Mouse (Mus musculus) heart, embryonic 11.5 days (tissue): ENCODE results near the gene Lad1. TPM values are rescaled to one million over a fixed set of nuclear protein-coding genes. Genes with fewer than 3 reads are reported as not detected.
A peak's percentile ranks its signal among the peaks of the same experiment; 100 is the strongest.

Experiments
- ATAC-seq: fragments of 200-750 bp; cut with Nextera tagmentation; replicated peaks from 2 replicates; pipeline ENCODE4 v1.8.0; 2017; ENCODE audit warnings: moderate library complexity; ENCODE audit not compliant: insufficient number of reproducible peaks, low FRiP score, low TSS enrichment
- H3K27ac ChIP-seq: fragments of 300-500 bp; sonication (generic); 2 replicates; pipeline ENCODE4 v1.5.1; 2014; ENCODE audit warnings: mild to moderate bottlenecking, low read depth, low read length
- H3K27me3 ChIP-seq: fragments of 300-500 bp; sonication (generic); 2 replicates; pipeline ENCODE4 v1.6.1; 2014; ENCODE audit warnings: mild to moderate bottlenecking, low read length, mixed read lengths; ENCODE audit not compliant: control insufficient read depth, insufficient read depth
- H3K36me3 ChIP-seq: fragments of 300-500 bp; sonication (generic); 2 replicates; pipeline ENCODE4 v1.6.1; 2014; ENCODE audit warnings: mild to moderate bottlenecking, low read length, moderate library complexity, mixed read lengths; ENCODE audit not compliant: control insufficient read depth, insufficient read depth
- H3K4me1 ChIP-seq: fragments of 300-500 bp; sonication (generic); 2 replicates; pipeline ENCODE4 v1.6.1; 2014; ENCODE audit warnings: low read length; ENCODE audit not compliant: control insufficient read depth, insufficient read depth
- H3K4me2 ChIP-seq: fragments of 300-500 bp; sonication (generic); 2 replicates; pipeline ENCODE4 v1.6.1; 2014; ENCODE audit warnings: mild to moderate bottlenecking, moderate library complexity
- H3K4me3 ChIP-seq: fragments of 300-500 bp; sonication (generic); 2 replicates; pipeline ENCODE4 v1.5.1; 2014; ENCODE audit warnings: low read depth, low read length
- H3K9ac ChIP-seq: fragments of 300-500 bp; sonication (generic); 2 replicates; pipeline ENCODE4 v1.6.1; 2014; ENCODE audit warnings: mild to moderate bottlenecking, low read depth, low read length, moderate library complexity
- H3K9me3 ChIP-seq: fragments of 300-500 bp; sonication (generic); replicated peaks from 2 replicates; pipeline ENCODE4 v1.6.1; 2016; ENCODE audit warnings: low read length; ENCODE audit not compliant: control insufficient read depth
- WGBS: fragments of 180-500 bp; shearing (Covaris S2); extraction: QIAGEN DNeasy Blood & Tissue Kit; methylation state at CpG from one replicate; pipeline ENCODE4 v1.1.7; 2014; ENCODE audit not compliant: insufficient replicate concordance; 5-methylcytosine and 5-hydroxymethylcytosine counted together
- polyA plus RNA-seq: library from polyadenylated mRNA; unstranded; fragments of >200 nt; fragmentation: Nextera tagmentation; extraction: Ambion mirVana; gene quantifications from 2 replicates; pipeline ENCODE4 v1.2.1, GENCODE M21; 2014

The Lad1 gene
- polyA plus RNA-seq = 2.3 and 3.1 TPM in 2 replicates

DNA sequence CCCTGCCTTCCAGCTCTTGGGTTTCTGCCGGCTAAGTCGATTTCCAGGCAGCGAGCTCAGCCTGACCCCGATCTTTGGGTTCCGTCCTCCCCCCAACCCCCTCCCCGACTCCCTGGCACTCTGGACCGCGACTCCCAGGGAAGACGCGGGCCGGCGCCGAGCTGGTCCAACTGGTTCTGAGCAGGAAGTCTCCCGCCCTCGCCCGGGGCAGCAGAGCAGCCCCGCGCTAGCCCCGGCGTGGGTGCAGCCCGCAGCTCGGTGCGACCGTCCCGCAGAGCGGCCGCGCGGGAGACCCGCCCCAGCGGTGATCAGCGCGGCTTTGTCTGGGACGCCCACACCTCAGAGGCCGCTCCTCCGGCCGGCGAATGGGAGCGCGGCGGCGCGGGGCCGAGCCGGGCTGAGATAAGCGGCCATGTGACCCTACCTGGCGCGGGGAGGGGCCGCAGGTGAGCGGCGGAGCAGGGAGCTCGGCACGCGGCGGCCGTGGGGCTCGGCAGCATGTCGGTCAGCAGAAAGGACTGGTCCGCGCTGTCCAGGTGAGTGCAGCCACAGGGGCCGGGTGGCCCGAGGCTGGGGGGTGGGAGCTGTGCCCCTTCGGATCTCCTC, at the start of gene Lad1:
TSS of gene Lad1 (plus strand) at position 118 of the 606 bp plus-strand sequence.
- no peak; the same call in 1 of the 2 replicates for ATAC-seq
- Histone ChIP-seq H3K9ac (peak within 1 kb of the TSS; percentile 73), H3K4me2 (peak within 1 kb of the TSS; percentile 100), H3K27me3 (peaks cover 37% of the 10 kb centered on the region), H3K4me3 (peak within 1 kb of the TSS; percentile 64), H3K36me3 (no peaks in the 10 kb centered on the region), H3K27ac (no peak within 1 kb of the TSS), H3K9me3 (no peaks in the 10 kb centered on the region), H3K4me1 (peaks cover 18% of the 10 kb centered on the region)
- under 1% methylated on average over 63 of the region's 63 CpGs for WGBS

DNA sequence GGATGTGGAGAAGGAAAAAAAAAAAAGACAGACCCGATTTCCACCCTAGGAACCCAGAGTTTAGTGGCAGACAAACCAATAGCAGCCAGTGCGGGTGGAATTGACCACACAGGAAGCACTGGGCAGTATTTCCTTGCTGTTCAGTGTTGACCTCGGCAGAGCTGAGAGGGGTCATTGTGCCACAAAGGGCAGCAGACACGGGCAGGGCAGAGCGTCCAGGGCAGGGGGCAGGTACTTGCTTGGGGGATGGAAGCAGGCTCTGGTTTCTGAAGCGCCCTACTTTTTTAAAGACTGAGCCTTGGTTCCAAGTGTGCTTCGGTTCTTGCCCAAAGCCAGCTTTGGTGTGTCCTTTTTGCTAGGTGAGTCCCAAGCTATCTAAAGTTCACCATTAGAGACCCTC, 48.2 kb upstream of the Lad1 start:
- peaks cover 7% of the 10 kb centered on the region for H3K36me3 ChIP-seq
- H3K4me1 ChIP-seq = peaks cover 47% of the 10 kb centered on the region
- WGBS = 63% methylated on average over 7 of the region's 7 CpGs
- H3K27ac ChIP-seq = peak overlapping the region; percentile 57
- H3K4me3 ChIP-seq = no peak overlapping the region
- no peak overlapping the region for H3K9ac ChIP-seq
- no peaks in the 10 kb centered on the region for H3K9me3 ChIP-seq
- H3K4me2 ChIP-seq = peak overlapping the region; percentile 31; the same call in 1 of the 2 replicates
- ATAC-seq = no peak
- H3K27me3 ChIP-seq = no peaks in the 10 kb centered on the region

DNA sequence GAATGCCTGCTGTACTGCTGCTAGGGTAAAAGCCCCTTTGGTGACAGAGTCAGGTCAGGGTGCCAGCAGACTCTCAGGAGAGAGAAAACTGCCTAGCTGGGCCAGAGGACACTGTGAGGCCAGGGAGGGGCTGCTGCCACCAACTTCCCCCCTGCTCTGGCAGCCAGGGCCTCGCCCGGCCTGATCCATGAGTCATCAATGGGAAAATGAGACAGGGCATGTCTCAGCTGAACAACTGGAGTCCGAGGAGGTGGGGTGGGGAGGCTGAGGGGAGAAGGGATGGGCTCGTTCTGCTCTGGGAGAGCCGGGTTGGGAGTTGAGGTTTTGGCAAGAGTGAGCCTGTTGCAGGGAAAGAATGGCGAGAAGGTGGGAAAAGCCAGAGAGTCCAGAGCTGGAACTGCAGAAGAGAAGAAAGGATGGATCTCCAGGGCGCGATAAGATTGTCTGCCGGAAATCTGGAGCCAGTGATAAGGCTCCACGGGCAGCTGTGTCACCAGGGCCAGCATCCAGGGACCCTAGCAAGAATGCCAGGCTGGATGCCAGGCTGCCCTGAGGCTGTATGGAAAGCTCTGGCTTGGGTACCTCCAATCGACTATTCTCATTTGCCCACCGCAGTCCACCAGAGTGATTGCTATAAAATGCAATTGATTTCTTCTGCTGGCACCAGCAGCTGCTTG, 47.4 kb upstream of the Lad1 start:
- Histone ChIP-seq H3K9ac (0 out of 2 replicates have a peak overlapping the region, but pooled peaks have one; percentile 2), H3K4me1 (peaks cover 44% of the 10 kb centered on the region), H3K9me3 (no peaks in the 10 kb centered on the region), H3K27ac (peak overlapping the region; percentile 57), H3K4me2 (peak overlapping the region; percentile 31; the same call in 1 of the 2 replicates), H3K36me3 (peaks cover 7% of the 10 kb centered on the region), H3K27me3 (no peaks in the 10 kb centered on the region), H3K4me3 (no peak overlapping the region)
- 37% methylated on average over 12 of the region's 12 CpGs for WGBS
- 0 out of 2 replicates have a peak, but pooled peaks have one; percentile 18 for ATAC-seq

DNA sequence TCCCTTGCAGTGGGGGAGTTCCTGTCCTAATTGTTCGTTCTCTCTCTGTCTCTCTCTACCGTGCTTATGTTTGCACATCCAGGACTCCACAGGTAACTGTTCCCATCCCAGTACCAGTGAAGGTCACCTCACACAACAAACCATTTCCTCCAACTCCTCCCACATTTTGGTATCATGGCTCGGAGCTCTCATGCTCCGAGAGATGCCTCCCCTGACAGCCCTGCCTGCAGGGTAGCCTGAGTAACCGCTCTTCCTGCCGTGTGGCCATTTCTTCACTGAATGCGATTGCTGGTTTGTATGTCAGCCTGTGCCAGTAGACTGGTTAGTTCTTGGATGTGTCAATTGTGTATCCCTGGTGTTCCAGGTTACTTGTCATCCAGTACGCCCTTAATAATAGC, 46.8 kb upstream of the Lad1 start:
- H3K27ac ChIP-seq = peak overlapping the region; percentile 57; the same call in 1 of the 2 replicates
- 64% methylated on average over 8 of the region's 8 CpGs for WGBS
- H3K4me2 ChIP-seq = no peak overlapping the region
- H3K4me3 ChIP-seq = no peak overlapping the region
- H3K36me3 ChIP-seq = peaks cover 7% of the 10 kb centered on the region
- no peak for ATAC-seq
- H3K9me3 ChIP-seq = no peaks in the 10 kb centered on the region
- H3K9ac ChIP-seq = no peak overlapping the region
- H3K4me1 ChIP-seq = peaks cover 49% of the 10 kb centered on the region
- H3K27me3 ChIP-seq = no peaks in the 10 kb centered on the region

DNA sequence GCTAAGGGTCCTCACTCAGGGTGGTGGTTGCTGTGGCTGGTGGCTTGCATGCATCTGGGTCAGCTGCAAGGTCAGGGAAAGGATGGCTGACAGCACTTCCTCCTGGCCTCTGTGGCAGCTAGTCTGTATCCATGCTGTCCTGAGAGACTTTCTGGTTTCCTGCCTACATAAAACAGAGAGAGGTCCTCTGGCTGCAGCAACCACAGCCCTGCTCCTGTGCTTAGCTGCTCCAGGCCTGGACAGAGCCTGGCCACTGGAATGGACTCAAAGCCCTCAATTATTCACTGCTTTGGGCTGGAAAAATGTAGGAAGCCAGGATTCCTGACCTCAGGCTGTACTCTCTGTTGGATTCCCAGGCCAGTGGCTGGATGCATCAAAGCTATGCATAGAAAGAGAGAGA, 41.8 kb upstream of the Lad1 start:
- no peaks in the 10 kb centered on the region for H3K27me3 ChIP-seq

DNA sequence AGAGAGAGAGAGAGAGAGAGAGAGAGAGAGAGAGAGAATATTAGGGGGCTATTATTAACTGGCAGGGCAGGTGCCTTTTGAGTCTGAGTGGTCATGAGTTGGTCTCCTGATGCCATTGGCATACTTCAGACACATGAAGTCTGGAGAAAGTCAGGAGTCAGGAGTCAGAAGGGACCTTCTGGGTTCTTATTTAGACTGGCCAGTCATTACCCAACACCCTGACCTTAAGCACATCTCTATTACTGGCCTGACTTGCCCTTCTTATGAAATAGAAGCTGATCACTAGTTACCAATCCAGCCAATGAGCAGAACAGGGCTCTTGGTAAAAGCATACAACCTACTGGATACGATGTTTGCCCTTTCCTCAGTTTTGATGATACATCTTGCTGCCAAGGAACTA, 41.4 kb upstream of the Lad1 start:
- no peaks in the 10 kb centered on the region for H3K9me3 ChIP-seq
- no peaks in the 10 kb centered on the region for H3K27me3 ChIP-seq
- no peak overlapping the region for H3K4me2 ChIP-seq
- H3K36me3 ChIP-seq = no peaks in the 10 kb centered on the region
- H3K4me3 ChIP-seq = no peak overlapping the region
- H3K4me1 ChIP-seq = peaks cover 24% of the 10 kb centered on the region
- WGBS = 88% methylated on average over 1 of the region's 1 CpGs
- H3K27ac ChIP-seq = 0 out of 2 replicates have a peak overlapping the region, but pooled peaks have one; percentile 41
- H3K9ac ChIP-seq = no peak overlapping the region
- no peak for ATAC-seq

More for the DNA sequence above, 41.8 kb upstream of the Lad1 start:
- H3K27ac ChIP-seq = peak overlapping the region; percentile 41
- no peaks in the 10 kb centered on the region for H3K36me3 ChIP-seq
- H3K4me3 ChIP-seq = no peak overlapping the region
- H3K9me3 ChIP-seq = no peaks in the 10 kb centered on the region
- ATAC-seq = no peak
- H3K9ac ChIP-seq = 0 out of 2 replicates have a peak overlapping the region, but pooled peaks have one; percentile 28
- H3K4me2 ChIP-seq = no peak overlapping the region
- peaks cover 26% of the 10 kb centered on the region for H3K4me1 ChIP-seq

DNA sequence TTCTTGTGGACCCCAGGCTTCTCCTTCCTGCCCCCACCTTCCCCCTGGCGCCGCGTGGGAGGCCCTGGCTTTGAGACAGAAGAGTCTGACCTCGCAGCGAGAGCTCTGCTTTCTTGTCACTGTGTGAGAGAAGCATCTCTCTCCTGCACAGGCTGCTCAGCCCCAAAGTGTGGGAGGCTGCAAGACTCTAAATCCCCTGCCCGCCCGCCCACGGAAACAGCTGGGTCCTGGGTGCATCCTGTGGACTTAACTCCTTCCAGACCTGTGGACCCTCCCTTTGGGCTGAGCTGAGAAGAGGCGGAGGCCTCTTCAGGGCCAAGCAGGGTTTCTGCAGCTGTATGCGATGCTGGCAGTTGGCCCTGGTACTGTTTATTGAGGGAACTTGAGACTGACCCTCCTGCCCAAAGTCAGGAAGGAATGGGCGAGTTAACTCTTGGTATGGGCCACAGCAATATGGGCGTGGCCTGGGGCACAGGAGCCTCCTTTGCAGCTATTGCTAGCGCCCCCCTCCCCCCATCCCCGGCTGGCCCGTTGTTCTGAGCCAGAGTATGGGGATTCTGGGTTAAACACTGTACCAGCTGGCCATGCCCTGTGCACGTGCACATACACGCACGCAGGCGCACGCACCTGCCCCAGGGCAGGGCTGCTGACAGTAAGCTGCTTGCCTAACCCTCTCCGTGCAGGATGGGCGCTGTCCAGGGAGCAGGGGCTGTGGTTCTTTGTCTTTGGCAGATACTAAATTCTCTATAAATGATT, 39.4 kb upstream of the Lad1 start, which contains the start of gene Tnni1:
TSS of gene Tnni1 (plus strand) at position 655 of the 756 bp plus-strand sequence.
- peak within 1 kb of the TSS; percentile 17; the same call in 1 of the 2 replicates for H3K27ac ChIP-seq
- no peak within 1 kb of the TSS for H3K4me3 ChIP-seq
- no peaks in the 10 kb centered on the region for H3K36me3 ChIP-seq
- no peak for ATAC-seq
- no peaks in the 10 kb centered on the region for H3K9me3 ChIP-seq
- no peak within 1 kb of the TSS for H3K4me2 ChIP-seq
- no peak within 1 kb of the TSS for H3K9ac ChIP-seq
- H3K27me3 ChIP-seq = no peaks in the 10 kb centered on the region
- H3K4me1 ChIP-seq = peaks cover 22% of the 10 kb centered on the region
- 28% methylated on average over 22 of the region's 22 CpGs for WGBS

DNA sequence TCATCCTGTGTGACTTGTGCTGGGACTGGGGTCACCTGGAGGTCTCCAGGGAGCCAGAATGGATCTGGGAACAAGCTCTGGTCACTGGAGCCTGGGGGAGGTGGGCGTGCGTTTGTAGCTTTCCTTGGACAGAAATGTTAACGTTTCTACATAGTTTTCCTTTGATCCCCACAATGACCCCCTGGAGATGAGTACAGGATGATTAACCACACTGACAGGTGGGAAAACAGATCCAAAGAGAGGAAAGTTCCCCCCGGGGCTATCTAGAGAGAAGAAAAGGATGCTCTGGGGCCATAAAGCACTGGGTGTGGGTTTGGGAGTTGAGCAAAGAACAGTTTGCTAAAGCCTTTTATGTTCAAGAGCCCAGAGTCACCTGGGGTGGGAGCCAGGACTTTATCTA, 37.7 kb upstream of the Lad1 start:
- Histone ChIP-seq H3K9ac (no peak overlapping the region), H3K36me3 (no peaks in the 10 kb centered on the region), H3K4me3 (no peak overlapping the region), H3K27me3 (no peaks in the 10 kb centered on the region), H3K9me3 (no peaks in the 10 kb centered on the region), H3K4me1 (peaks cover 22% of the 10 kb centered on the region), H3K27ac (no peak overlapping the region), H3K4me2 (no peak overlapping the region)
- 49% methylated on average over 4 of the region's 4 CpGs for WGBS
- no peak for ATAC-seq
